Mouse (Mus musculus): ENCODE measurements around the gene Ccnd1.

DNA sequence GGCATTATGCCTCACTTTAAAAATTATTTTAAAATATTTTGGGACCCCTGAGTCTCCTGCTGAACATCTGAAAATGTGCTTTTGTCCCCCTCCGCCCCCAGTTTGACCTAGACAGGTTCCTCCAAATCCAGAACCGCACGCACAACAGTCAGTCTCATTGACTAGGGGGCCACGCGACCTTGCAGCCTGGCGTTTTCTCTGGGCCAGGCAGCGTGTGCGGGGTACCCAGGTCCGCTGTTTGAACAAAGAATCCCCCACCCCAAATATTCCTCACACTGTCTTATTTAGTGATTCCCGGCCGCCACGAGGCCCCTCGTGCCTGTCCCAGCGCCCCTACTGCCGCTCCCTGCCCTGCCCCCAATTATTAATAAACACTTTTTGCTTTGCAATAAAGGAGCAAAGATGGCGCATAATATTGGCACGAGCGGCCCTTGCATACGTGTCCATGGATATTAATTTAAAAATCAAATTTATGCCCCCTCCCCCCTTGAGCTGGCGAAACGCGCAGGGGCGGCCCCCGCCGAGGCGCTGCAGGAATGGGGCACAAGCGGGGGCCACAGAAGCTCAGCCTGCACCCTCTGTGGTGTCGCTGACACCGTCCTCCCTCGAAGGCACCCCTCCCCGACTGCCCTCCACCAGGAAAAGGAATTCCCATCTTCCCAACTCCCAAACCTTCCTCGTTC is 923 bp downstream of the Ccnd1 start:
- no peak for TF ChIP-seq GATA1 (IDR thresholded peaks at IDR 0.05; ENCODE audit: borderline replicate concordance, low read length)
- TF ChIP-seq FLI1 (IDR thresholded peaks at IDR 0.05; ENCODE audit: low read length) = no peak

Measured in megakaryocyte, embryonic 14.5 days (primary cell).